Mouse (Mus musculus) c-Kit-positive CD71-positive TER-119-positive erythroid progenitor cells, embryonic 14.5 days (primary cell): ENCODE measurements around the gene Mcrip2.
A peak's percentile ranks its signal among the peaks of the same experiment; 100 is the strongest.

ENCODE experiments used
- DNase-seq: peaks from one replicate; pipeline ENCODE4 v3.0.0-alpha.2; 2013; ENCODE audit warnings: low spot score

The Mcrip2 gene

DNA sequence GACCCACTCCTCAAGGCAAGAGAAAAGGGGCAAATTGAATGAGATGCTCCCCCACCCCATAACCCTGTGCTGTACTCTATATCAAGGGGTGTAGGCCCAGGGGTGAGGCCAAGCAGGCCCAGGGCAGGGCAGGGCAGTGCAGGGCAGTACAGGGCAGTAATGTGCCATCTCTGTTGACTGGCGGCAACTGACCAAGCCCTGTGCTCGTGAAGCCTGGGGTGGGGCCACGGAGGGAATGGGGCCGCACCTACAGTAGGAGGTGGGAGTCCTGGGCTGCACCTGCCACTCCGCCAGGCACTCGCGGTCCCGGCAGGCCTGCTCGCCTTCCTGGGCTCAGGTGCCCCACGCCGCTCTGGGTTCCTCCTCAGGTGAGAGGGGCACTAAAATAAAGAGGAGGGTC lies 3.3 kb downstream of the Mcrip2 start:
- DNase-seq, result no peak

DNA sequence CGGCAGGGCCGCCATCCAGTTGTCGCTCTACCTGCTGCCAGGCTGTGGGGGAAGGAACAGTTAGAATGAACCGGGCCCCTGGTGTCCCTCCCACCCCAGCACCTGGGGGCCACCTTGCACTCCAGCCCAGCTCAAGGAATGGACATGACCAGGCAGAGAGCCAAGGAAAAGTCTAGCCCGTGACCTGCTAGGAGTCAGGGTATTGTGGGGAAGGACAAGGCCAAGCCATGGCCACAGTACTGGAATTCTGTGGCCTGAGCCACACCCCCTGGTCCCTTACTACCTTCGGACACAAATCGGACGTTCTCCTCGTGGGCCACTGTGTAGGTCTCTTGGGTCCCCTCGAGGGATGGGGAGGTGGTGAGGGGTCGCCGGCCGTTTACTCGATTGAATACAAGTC lies 4.3 kb downstream of the Mcrip2 start:
- no peak for DNase-seq

DNA sequence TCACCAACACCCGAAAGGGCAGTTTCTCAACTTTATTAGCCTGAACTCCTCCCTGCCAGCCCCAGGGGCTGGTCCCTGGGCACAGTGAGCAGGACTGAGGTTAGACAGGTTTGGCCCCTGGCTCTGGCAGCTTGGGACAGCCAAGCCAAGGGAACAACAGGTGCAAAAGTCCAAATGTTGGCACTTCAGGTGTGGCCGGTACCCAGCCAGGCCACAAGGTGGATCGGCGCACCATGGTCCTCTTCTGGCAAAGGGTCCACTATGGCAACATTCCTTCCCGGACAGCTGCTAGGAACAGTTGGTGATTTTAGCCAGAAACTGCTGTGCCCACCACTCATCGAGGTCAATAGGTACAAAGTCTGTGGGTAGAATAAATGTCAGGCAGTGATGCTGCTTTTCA lies 4.9 kb downstream of the Mcrip2 start:
- DNase-seq, result no peak

DNA sequence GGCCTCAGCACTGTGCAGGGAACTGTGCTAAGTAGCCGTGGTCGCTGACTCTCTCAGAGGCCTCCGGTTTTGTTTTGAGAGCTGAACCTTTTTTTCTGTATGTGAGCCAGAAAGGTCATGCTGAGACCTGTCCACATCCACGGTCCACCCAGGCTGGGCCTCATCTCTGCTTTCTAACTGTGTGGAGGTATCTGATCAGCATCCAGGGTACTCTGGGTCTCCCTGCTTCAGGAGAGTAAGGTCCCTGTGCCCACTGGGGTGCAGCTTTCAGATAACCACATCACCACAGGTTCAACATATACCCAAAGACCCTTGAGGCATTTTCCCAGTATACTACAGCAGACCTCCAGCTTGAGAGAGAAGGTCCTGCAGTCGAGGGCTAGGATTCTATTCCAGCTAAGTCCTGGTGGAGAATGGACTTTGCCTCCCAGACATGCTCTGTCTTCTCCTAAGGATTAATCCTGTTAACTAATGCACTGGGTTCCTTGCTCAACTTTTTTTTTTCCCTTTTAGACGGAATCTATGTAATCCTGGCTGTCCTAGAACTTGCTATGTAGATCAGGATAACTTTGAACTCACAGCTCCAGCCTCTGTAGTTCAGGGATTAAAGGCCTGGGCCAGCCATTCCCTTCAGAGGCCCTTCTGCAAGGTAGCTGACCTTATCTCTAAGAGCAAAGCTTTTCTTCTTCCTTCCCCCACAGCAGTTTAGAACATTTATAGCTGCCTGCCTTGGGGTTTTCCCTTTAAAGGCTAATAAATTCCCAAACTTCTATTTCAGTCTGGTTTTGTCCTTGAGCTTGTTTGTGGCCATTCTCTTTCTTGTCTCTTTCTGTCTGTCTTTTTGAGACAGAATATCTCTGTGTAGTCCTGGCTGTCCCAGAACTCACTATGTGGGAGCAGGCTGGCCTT lies 6.6 kb downstream of the Mcrip2 start:
- no peak for DNase-seq

DNA sequence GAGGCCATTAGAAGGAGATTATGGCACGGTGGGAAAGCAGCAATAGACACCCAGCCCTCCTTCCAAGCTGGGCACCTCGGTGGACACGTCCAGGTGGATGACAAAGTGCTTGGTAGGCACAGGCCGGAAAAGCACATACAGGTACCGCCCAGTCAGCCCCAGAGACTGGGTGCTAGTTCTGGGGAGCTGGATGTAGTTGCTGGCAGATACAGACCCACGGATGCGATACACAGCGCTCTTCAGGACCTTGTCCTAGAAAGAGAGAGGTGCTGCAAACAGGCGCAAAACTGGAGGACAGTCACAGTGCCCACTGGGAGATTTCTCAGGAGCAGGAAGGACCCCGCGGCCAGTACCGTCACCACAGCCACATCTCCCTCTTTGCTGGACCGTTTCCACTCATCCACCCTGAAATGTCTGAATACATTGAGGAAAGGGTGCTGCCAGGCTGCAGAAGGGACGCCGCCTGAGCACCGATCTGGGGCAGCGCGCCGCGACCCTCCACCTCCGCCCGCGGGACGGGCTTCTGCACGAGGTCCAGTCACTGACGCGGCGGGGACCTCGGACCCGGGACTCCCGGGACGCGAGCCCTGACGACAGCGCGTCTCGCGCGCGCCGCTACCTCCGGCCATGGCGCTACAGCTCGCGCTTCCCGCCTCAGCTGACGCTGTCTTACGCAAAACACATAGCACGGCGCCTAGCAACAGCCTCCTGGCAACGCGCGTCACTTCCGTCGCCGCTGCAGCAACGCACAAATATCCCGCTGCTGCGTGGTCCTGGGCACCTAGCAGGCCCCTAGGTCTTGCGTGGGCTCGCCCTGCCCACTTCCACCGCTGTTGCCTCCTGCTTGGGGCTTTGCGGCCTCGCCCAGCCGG lies 7.5 kb downstream of the Mcrip2 start, which contains the start of gene Wdr90:
Gene Wdr90 (minus strand): TSS at position 670 of the 872 bp plus-strand sequence.
- peak; percentile 85 for DNase-seq

- DNase-seq, result no peak
These were observed 8.3 kb downstream of the Mcrip2 start for GRCm38 (mm10) chr17:25860229-25860628.

- DNase-seq, result peak; percentile 90
These were observed 24.1 kb downstream of the Mcrip2 start, which contains the start of gene Rhot2 for GRCm38 (mm10) chr17:25844396-25844901. Rhot2 (minus strand) TSS chr17:25844851.

- no peak for DNase-seq
These were observed 24.7 kb downstream of the Mcrip2 start for GRCm38 (mm10) chr17:25843636-25844395.

GRCm38 (mm10) chr17:25843122-25843521 lies 25.4 kb downstream of the Mcrip2 start:
- no peak for DNase-seq

DNA sequence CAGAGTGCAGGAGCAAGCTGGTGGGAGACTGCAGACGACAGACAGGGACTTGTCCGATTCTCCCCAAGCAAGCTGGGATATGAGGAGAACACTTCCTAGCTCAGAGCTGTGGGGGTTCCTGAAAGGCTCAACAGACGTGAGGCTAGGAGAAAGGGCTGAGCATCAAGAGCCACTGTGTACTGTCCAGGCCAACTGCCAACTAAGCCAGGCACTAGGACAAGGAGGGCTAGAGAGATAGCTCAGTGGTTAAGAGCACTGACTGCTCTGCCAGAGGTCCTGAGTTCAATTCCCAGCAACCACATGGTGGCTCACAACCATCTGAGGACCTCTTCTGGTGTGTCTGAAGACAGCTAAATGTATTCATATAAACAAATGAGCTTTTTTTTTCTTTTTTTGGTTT lies 26.1 kb downstream of the Mcrip2 start:
- DNase-seq, result no peak

- no peak for DNase-seq
These were observed 27.3 kb downstream of the Mcrip2 start, which contains the start of gene Gm20683 for GRCm38 (mm10) chr17:25841117-25841880. Gm20683 (minus strand) TSS chr17:25841763.

- DNase-seq, result no peak
These were observed 28.0 kb downstream of the Mcrip2 start for GRCm38 (mm10) chr17:25840519-25840918.

GRCm38 (mm10) chr17:25839455-25840235 lies 28.9 kb downstream of the Mcrip2 start:
- no peak for DNase-seq

DNA sequence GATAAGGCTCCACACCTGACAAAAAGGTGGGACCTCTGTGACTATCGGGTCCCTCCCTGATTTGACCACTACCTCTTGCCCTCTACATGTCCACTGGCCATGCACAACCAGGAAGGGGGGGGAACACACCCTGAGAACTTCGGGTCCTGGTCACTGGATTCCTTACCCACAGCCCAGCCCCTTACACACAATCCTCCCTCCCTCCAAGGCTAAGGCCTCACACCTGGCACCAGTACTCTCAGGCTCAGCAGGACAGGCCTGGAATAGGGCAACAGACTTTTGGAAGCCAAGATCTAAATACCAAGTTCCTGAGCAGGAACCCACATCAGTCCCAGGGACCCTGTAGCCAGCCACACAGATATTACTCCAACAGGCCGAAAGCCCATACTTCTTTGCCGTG lies 29.7 kb downstream of the Mcrip2 start:
- DNase-seq, result no peak

DNA sequence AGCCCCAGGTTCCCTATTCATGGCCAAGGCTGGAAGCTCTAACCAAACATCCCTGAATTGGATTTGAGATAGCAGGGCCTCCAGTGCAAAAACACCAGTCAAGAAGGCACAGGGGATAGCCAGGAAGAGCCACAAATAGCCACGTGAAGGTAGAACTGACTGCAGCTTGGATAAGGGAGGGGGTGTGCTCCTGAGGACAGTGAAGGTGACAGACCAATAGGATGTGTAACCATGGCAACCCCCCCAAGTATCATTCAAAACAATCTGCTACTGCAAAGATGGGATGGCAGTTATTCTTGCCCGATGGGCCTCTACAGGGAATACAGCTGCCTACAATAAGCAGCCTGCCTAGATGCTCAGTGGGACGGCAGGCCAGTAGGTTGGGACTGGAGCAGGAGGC lies 31.0 kb downstream of the Mcrip2 start:
- no peak for DNase-seq

DNA sequence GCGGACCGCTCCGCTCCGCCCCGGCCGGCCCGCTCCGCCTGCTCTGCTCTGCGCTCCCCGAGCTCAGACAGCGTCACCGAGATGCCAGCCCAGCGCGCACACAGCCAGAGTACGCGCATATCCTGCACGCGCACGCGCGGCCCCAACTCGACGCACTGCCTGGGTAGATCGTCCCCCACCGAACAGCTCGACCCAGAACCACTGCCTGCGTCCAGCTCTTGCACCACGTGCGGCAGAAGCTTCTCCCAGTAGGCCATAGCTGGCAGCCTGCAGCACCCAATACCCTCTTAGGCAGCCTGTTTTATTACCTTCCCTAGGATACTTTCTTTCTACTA lies 31.5 kb downstream of the Mcrip2 start, which contains the start of gene Rhbdl1:
Gene Rhbdl1 (minus strand): TSS at position 220 of the 335 bp plus-strand sequence.
- no peak for DNase-seq

DNA sequence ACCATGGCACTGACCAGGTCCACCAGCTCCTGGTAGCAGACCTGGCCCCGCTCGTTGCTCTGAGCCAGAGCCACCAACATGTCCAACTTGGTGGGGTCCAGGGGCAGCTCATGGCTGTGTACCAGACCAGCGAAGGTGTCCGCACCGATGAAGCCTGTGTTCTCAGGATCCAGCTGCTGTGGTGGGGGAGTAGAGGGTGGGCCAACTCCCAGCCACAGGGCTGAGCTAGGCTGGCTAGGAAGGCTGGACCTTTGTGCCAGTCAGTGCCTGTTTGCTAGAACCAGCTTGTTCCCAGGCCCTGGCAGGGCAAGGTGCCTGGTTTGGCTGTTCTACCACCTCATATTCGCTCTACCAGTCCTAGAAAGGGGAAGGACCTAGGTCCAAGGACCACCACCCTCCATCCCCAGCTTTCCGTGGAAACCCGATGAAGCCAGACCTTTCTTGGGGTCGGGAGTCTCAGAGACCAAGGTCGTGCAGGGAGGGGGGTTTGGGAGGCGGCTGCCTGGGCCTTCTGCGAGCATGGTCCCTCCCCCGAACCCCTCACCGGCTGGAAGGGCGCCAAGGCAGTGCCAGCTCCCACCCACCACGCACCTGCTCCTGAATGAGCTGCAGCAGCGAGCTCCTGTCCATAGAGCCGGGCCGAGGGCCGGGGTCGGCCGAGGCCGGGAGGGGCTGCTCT lies 32.0 kb downstream of the Mcrip2 start:
- DNase-seq, result no peak

DNA sequence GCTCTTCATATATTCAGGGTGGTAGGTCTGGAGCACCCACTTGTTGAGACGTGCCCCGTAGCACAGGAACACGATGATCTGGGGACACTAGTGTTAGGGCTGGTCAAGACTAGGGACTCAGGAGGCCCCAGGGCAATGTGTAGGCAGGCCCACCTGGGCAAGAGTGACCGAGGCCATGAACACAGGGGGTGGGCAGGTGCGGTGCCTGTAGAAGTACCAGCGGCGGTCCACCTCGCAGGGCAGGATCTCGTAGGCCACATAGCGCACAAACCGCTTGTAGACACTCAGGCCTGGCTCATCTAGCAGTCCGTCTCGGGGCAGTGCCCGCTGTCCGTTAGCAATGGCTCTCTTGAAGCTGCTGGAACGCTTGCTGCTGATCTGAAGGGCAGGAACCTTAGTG lies 32.7 kb downstream of the Mcrip2 start:
- DNase-seq, result no peak

DNA sequence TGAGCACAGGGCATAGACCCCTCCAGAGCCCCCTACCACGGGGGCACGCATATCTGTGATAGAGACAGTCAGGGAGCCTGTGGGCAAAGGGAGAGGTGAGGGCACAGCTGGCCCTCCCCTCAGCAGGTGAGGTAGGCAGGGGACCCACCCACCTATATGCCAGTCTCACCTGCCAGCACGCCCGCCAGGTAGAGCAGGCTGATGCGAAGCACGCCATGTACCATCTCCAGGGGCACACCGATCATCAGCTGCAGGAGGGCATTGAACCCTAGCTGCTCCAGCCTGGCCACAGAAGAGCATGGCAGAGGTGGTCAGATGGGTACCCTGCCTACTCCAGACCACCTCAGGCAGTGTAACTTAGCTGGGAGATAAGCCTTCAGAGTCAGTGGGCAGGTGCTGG lies 33.3 kb downstream of the Mcrip2 start:
- DNase-seq, result no peak
